Mouse (Mus musculus): Measurements from ENCODE around the gene Tm4sf5. TPM values are rescaled to one million over a fixed set of nuclear protein-coding genes. Genes with fewer than 3 reads are reported as not detected.
"Not testable (repeated sequence)": the region's sequence is repeated elsewhere in the genome, so short reads cannot be mapped to it uniquely, and the experiment has no call there.

The Tm4sf5 gene
- polyA plus RNA-seq, 1 experiment from 2014 or later: 398 TPM

DNA sequence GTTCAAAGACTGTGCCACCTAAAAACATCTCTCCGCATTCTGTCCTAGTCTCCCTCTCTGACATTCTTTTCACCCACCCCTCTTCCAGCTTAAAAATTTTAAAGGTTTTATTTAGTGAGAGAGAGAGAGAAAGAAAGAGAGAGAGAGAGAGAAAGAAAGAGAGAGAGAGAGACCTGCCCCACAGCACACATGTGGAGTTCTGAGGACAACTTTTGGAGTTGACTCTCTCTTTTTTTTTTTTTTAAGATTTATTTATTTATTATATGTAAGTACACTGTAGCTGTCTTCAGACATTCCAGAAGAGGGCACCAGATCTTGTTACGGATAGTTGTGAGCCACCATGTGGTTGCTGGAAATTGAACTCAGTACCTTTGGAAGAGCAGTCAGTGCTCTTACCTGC, 26.0 kb downstream of the Tm4sf5 start:
- not testable (repeated sequence) for H3K4me3 ChIP-seq (ENCODE audit: low read depth, low read length); H3K4me1 ChIP-seq (replicated peaks; ENCODE audit: control insufficient read depth, insufficient read depth, low read length); H3K4me2 ChIP-seq (replicated peaks; ENCODE audit: low read depth); H3K9ac ChIP-seq (ENCODE audit: low read depth, low read length); ATAC-seq; H3K27me3 ChIP-seq (replicated peaks; ENCODE audit: control insufficient read depth, insufficient read depth, low read length); H3K27ac ChIP-seq (ENCODE audit: low read depth, low read length); H3K9me3 ChIP-seq (ENCODE audit: control insufficient read depth)
- peak; percentile 28; the same call in 1 of the 2 replicates for TF ChIP-seq CTCF (IDR thresholded peaks at IDR 0.05; ENCODE audit: low read depth)
- 78% methylated on average over 2 of the region's 2 CpGs for WGBS
- peaks cover 26% of the 10 kb centered on the region for H3K36me3 ChIP-seq (ENCODE audit: control insufficient read depth, insufficient read depth)

DNA sequence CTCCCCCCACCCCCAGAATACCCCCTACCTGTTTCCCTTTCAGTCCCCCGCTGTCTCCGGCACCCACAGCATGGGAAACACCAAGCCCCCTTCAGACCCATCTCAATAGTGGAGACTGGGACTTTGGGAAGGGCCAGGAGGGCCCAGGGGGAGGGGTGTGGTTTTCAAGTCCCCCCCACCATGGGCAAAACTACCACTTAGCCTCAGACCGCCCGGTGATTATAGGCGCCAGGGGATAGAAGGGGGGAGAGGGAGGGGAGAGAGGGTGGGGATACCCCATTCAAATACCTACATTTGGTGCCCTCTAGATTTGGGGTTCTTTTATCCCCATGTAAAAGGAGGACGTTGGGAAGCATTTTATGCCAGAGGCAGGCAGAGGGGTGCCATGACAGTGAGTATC, 27.8 kb downstream of the Tm4sf5 start, which contains the start of gene Gm40193:
Gm40193 (minus strand) TSS at position 101 of the 400 bp plus-strand sequence.
- Histone ChIP-seq H3K4me1 (replicated peaks; ENCODE audit: control insufficient read depth, insufficient read depth, low read length) (no peaks in the 10 kb centered on the region), H3K27ac (ENCODE audit: low read depth, low read length) (no peak within 1 kb of the TSS), H3K27me3 (replicated peaks; ENCODE audit: control insufficient read depth, insufficient read depth, low read length) (no peaks in the 10 kb centered on the region), H3K36me3 (ENCODE audit: control insufficient read depth, insufficient read depth) (peaks cover 10% of the 10 kb centered on the region; the same call in 1 of the 2 replicates), H3K9me3 (ENCODE audit: control insufficient read depth) (no peaks in the 10 kb centered on the region), H3K4me2 (replicated peaks; ENCODE audit: low read depth) (no peak within 1 kb of the TSS), H3K4me3 (ENCODE audit: low read depth, low read length) (no peak within 1 kb of the TSS), H3K9ac (ENCODE audit: low read depth, low read length) (no peak within 1 kb of the TSS)
- ATAC-seq: no peak
- TF ChIP-seq CTCF (IDR thresholded peaks at IDR 0.05; ENCODE audit: low read depth): no peak
- 81% methylated on average over 6 of the region's 6 CpGs for WGBS

DNA sequence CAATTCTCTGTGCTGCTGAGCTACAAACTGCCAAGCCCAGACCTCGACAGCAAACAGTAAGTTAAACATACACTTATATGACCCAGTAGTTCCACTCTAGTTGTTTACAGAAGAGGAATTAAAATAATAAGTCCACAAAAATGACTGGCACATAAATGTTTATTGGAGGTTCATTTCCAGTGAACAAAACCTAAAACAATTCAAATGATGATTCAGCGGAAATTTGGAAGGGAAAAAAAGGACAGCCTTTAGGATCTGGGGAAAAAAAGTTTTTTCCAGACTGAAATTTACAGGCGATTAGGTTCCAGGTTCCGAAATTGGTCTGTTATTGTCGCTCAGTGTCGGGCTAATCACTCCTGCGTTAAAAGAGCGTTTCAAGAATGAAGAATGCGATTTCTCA, 34.4 kb downstream of the Tm4sf5 start:
- Histone ChIP-seq H3K9me3 (ENCODE audit: control insufficient read depth) (no peaks in the 10 kb centered on the region), H3K4me2 (replicated peaks; ENCODE audit: low read depth) (peak overlapping the region; percentile 88), H3K4me1 (replicated peaks; ENCODE audit: control insufficient read depth, insufficient read depth, low read length) (no peaks in the 10 kb centered on the region), H3K36me3 (ENCODE audit: control insufficient read depth, insufficient read depth) (no peaks in the 10 kb centered on the region; the same call in 1 of the 2 replicates), H3K4me3 (ENCODE audit: low read depth, low read length) (peak overlapping the region; percentile 73), H3K27me3 (replicated peaks; ENCODE audit: control insufficient read depth, insufficient read depth, low read length) (no peaks in the 10 kb centered on the region), H3K27ac (ENCODE audit: low read depth, low read length) (0 out of 2 replicates have a peak overlapping the region, but pooled peaks have one; percentile 70), H3K9ac (ENCODE audit: low read depth, low read length) (peak overlapping the region; percentile 71; the same call in 1 of the 2 replicates)
- ATAC-seq: peak; percentile 8; the same call in 1 of the 2 replicates
- no peak for TF ChIP-seq CTCF (IDR thresholded peaks at IDR 0.05; ENCODE audit: low read depth)
- 5% methylated on average over 9 of the region's 9 CpGs for WGBS

DNA sequence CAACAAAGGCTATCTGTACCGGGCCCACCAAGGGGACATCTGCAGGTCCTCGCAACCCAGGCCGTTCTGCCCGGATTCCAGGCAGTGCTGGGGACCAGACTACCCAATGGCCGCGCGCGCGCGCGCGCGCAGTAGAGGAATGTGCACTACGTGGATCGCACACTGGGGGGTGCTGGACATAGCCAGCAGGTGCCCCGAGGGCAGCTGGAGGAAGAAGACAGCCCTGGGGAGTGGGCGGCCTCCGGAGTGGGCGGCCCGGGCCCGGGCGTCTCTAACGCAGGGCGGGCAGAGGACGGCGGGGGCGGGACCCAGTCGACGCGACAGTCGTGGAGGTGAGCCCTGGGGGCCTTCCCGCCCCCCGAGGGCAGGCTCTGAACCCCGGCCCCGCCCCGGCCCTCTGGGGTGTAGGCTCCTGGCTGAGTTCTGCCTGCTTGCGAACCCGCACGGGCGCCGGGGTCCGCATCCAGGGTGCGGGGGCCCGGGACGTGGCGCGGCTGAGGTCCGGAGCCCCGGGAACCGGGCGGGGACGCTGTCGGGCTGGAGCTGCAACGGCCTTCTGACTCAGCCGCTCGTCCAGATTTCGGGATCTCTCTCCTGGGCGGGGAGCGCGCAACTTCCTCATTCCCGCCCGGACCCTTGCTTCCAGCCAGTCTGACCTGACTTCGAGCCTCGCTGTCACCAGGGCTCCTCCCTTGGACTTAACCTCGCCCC, 35.0 kb downstream of the Tm4sf5 start, which contains the start of gene Pld2:
Pld2 (plus strand) TSS at position 188 of the 711 bp plus-strand sequence.
- Histone ChIP-seq H3K4me2 (replicated peaks; ENCODE audit: low read depth) (peak within 1 kb of the TSS; percentile 88), H3K9me3 (ENCODE audit: control insufficient read depth) (no peaks in the 10 kb centered on the region), H3K9ac (ENCODE audit: low read depth, low read length) (peak within 1 kb of the TSS; percentile 71), H3K4me1 (replicated peaks; ENCODE audit: control insufficient read depth, insufficient read depth, low read length) (no peaks in the 10 kb centered on the region), H3K27me3 (replicated peaks; ENCODE audit: control insufficient read depth, insufficient read depth, low read length) (no peaks in the 10 kb centered on the region), H3K4me3 (ENCODE audit: low read depth, low read length) (peak within 1 kb of the TSS; percentile 73), H3K27ac (ENCODE audit: low read depth, low read length) (peak within 1 kb of the TSS; percentile 70), H3K36me3 (ENCODE audit: control insufficient read depth, insufficient read depth) (no peaks in the 10 kb centered on the region; the same call in 1 of the 2 replicates)
- ATAC-seq: peak; percentile 94
- TF ChIP-seq CTCF (IDR thresholded peaks at IDR 0.05; ENCODE audit: low read depth): peak; percentile 80
- WGBS: under 1% methylated on average over 55 of the region's 65 CpGs

DNA sequence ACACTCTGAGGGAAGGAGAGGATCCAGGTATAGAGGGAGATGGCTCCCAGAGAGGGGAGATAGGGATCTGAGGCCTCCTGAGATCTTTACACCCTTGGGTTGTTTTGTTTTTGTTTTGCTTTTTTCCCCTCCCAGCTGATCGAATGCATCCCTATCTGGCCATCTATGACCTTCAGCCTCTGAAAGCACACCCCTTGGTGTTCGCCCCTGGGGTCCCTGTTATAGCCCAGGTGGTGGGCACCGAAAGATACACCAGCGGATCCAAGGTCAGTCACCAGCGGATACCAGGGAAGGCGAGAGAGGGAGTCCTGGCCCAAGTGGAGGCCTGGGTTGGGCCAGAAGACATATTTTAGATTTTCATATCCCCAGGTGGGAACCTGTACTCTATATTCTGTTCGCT, 35.9 kb downstream of the Tm4sf5 start:
- H3K27ac ChIP-seq (ENCODE audit: low read depth, low read length): no peak overlapping the region

DNA sequence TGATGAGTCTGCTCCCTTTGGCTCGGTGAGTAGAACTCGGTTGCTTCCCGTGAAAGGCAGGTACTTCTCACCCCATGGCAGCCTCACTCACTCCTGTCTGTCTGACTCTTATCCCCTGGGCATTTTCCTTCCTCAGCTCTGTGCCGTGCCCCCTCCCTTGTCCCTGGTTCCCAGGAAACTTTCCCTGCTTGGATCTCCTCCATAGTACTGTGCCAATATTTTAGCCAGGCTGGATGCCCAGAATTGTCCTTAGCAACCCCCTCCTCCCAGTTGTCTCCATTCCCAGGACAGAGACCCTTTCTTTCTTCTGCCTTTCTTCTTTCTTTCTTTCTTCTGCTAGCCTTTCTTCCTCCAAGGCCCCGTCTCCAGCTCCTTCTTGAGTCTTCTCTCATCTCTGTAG, 36.4 kb downstream of the Tm4sf5 start:
- no peaks in the 10 kb centered on the region for H3K27me3 ChIP-seq (replicated peaks; ENCODE audit: control insufficient read depth, insufficient read depth, low read length)
- TF ChIP-seq CTCF (IDR thresholded peaks at IDR 0.05; ENCODE audit: low read depth): no peak
- H3K36me3 ChIP-seq (ENCODE audit: control insufficient read depth, insufficient read depth): no peaks in the 10 kb centered on the region; the same call in 1 of the 2 replicates
- 74% methylated on average over 5 of the region's 5 CpGs for WGBS
- H3K4me3 ChIP-seq (ENCODE audit: low read depth, low read length): no peak overlapping the region
- H3K27ac ChIP-seq (ENCODE audit: low read depth, low read length): no peak overlapping the region
- no peaks in the 10 kb centered on the region for H3K4me1 ChIP-seq (replicated peaks; ENCODE audit: control insufficient read depth, insufficient read depth, low read length)
- no peaks in the 10 kb centered on the region for H3K9me3 ChIP-seq (ENCODE audit: control insufficient read depth)
- H3K9ac ChIP-seq (ENCODE audit: low read depth, low read length): no peak overlapping the region
- H3K4me2 ChIP-seq (replicated peaks; ENCODE audit: low read depth): no peak overlapping the region; the same call in 1 of the 2 replicates
- no peak for ATAC-seq

More for the DNA sequence above, 35.9 kb downstream of the Tm4sf5 start:
- H3K4me3 ChIP-seq (ENCODE audit: low read depth, low read length): peak overlapping the region; percentile 73
- no peak for ATAC-seq
- WGBS: 85% methylated on average over 7 of the region's 7 CpGs
- H3K9me3 ChIP-seq (ENCODE audit: control insufficient read depth): no peaks in the 10 kb centered on the region
- H3K9ac ChIP-seq (ENCODE audit: low read depth, low read length): no peak overlapping the region; the same call in 1 of the 2 replicates
- peak overlapping the region; percentile 88 for H3K4me2 ChIP-seq (replicated peaks; ENCODE audit: low read depth)
- TF ChIP-seq CTCF (IDR thresholded peaks at IDR 0.05; ENCODE audit: low read depth): no peak
- H3K27me3 ChIP-seq (replicated peaks; ENCODE audit: control insufficient read depth, insufficient read depth, low read length): no peaks in the 10 kb centered on the region
- H3K36me3 ChIP-seq (ENCODE audit: control insufficient read depth, insufficient read depth): no peaks in the 10 kb centered on the region; the same call in 1 of the 2 replicates
- no peaks in the 10 kb centered on the region for H3K4me1 ChIP-seq (replicated peaks; ENCODE audit: control insufficient read depth, insufficient read depth, low read length)

All from intestine, postnatal 0 days (tissue).